Mouse (Mus musculus): ENCODE measurements around the gene Elf1.

DNA sequence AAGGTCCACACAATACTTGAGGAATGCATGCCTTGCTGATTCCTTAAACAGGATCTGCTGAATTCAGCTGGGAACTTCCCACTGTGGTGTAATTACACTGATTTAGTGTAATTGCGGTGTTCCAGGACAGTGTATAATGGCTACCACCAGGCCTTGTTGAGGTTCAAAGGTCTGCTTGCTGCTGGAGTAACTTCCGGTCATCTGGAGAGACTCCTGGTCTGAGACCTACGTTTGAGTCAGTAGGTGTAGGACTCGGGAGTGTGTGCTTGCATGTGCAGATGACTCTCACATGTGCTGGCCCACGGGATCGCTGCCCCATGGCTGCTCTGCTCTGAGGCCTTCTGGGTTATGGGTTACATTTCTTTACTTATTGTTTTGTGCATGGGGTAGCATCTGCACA is 13.4 kb downstream of the Elf1 start:
- TF ChIP-seq GATA1 (IDR thresholded peaks at IDR 0.05; ENCODE audit: borderline replicate concordance, low read length): no peak
- TF ChIP-seq GATA2 (IDR thresholded peaks at IDR 0.05; ENCODE audit: borderline replicate concordance, low read depth, low read length): no peak
